Mouse (Mus musculus): Measurements from ENCODE around the gene Spata1. TPM values are rescaled to one million over a fixed set of nuclear protein-coding genes. Genes with fewer than 3 reads are reported as not detected.

Spata1 gene
- polyA plus RNA-seq, 1 experiment, result 0.89 TPM

- WGBS, result under 1% methylated on average over 79 of the region's 82 CpGs
- peak; percentile 96 for DNase-seq
- Histone ChIP-seq H3K36me3 (ENCODE audit: control insufficient read depth, insufficient read depth, low read length) (no peaks in the 10 kb centered on the region; the same call in 1 of the 2 replicates), H3K4me3 (ENCODE audit: insufficient read depth, low read depth, low read length) (peak within 1 kb of the TSS; percentile 88), H3K27ac (ENCODE audit: insufficient read depth, low read depth, low read length) (peak within 1 kb of the TSS; percentile 93), H3K27me3 (replicated peaks; ENCODE audit: control insufficient read depth, insufficient read depth, low read length) (no peaks in the 10 kb centered on the region), H3K4me1 (ENCODE audit: control insufficient read depth, insufficient read depth, low read length) (no peaks in the 10 kb centered on the region; the same call in 1 of the 2 replicates)
- TF ChIP-seq CTCF (conservative IDR thresholded peaks at IDR 0.05; ENCODE audit: insufficient read depth, insufficient read length, low read depth, low read length) (no peak), POLR2A (IDR thresholded peaks at IDR 0.05; ENCODE audit: low read depth, low read length) (no peak)
These were observed 21.5 kb upstream of the Spata1 start, which contains the start of gene Rpf1 for GRCm38 (mm10) chr3:146520798-146521651. Gene Rpf1 (minus strand): TSS chr3:146521429.

GRCm38 (mm10) chr3:146520226-146520797 lies 20.8 kb upstream of the Spata1 start:
- WGBS, result 21% methylated on average over 5 of the region's 5 CpGs
- Histone ChIP-seq H3K27me3 (replicated peaks; ENCODE audit: control insufficient read depth, insufficient read depth, low read length) (no peaks in the 10 kb centered on the region), H3K27ac (ENCODE audit: insufficient read depth, low read depth, low read length) (no peak overlapping the region), H3K4me3 (ENCODE audit: insufficient read depth, low read depth, low read length) (peak overlapping the region; percentile 88), H3K4me1 (ENCODE audit: control insufficient read depth, insufficient read depth, low read length) (no peaks in the 10 kb centered on the region; the same call in 1 of the 2 replicates), H3K36me3 (ENCODE audit: control insufficient read depth, insufficient read depth, low read length) (no peaks in the 10 kb centered on the region; the same call in 1 of the 2 replicates)
- DNase-seq, result no peak
- no peak for TF ChIP-seq CTCF (conservative IDR thresholded peaks at IDR 0.05; ENCODE audit: insufficient read depth, insufficient read length, low read depth, low read length)
- TF ChIP-seq POLR2A (IDR thresholded peaks at IDR 0.05; ENCODE audit: low read depth, low read length), result no peak

- Histone ChIP-seq H3K4me3 (ENCODE audit: insufficient read depth, low read depth, low read length) (no peak overlapping the region), H3K36me3 (ENCODE audit: control insufficient read depth, insufficient read depth, low read length) (peaks cover 14% of the 10 kb centered on the region), H3K4me1 (ENCODE audit: control insufficient read depth, insufficient read depth, low read length) (peaks cover 3% of the 10 kb centered on the region; the same call in 1 of the 2 replicates), H3K27ac (ENCODE audit: insufficient read depth, low read depth, low read length) (no peak overlapping the region), H3K27me3 (replicated peaks; ENCODE audit: control insufficient read depth, insufficient read depth, low read length) (no peaks in the 10 kb centered on the region)
- TF ChIP-seq CTCF (conservative IDR thresholded peaks at IDR 0.05; ENCODE audit: insufficient read depth, insufficient read length, low read depth, low read length), result no peak
- TF ChIP-seq POLR2A (IDR thresholded peaks at IDR 0.05; ENCODE audit: low read depth, low read length), result no peak
- DNase-seq, result no peak
- 92% methylated on average over 7 of the region's 7 CpGs for WGBS
These were observed 7.2 kb upstream of the Spata1 start for GRCm38 (mm10) chr3:146506711-146507110.

- 24% methylated on average over 5 of the region's 5 CpGs for WGBS
- no peak for DNase-seq
- 0 out of 2 replicates have a peak overlapping the region, but pooled peaks have one; percentile 4 for H3K4me3 ChIP-seq (ENCODE audit: insufficient read depth, low read depth, low read length)
- H3K4me1 ChIP-seq (ENCODE audit: control insufficient read depth, insufficient read depth, low read length), result peaks cover 14% of the 10 kb centered on the region; the same call in 1 of the 2 replicates
- H3K27me3 ChIP-seq (replicated peaks; ENCODE audit: control insufficient read depth, insufficient read depth, low read length), result no peaks in the 10 kb centered on the region
- no peak for TF ChIP-seq CTCF (conservative IDR thresholded peaks at IDR 0.05; ENCODE audit: insufficient read depth, insufficient read length, low read depth, low read length)
- TF ChIP-seq POLR2A (IDR thresholded peaks at IDR 0.05; ENCODE audit: low read depth, low read length), result no peak
- H3K36me3 ChIP-seq (ENCODE audit: control insufficient read depth, insufficient read depth, low read length), result peaks cover 11% of the 10 kb centered on the region
- no peak overlapping the region for H3K27ac ChIP-seq (ENCODE audit: insufficient read depth, low read depth, low read length)
These were observed 2.1 kb upstream of the Spata1 start for GRCm38 (mm10) chr3:146501601-146502123.

GRCm38 (mm10) chr3:146500810-146501201 lies 1.3 kb upstream of the Spata1 start:
- Histone ChIP-seq H3K4me1 (ENCODE audit: control insufficient read depth, insufficient read depth, low read length) (peaks cover 14% of the 10 kb centered on the region; the same call in 1 of the 2 replicates), H3K4me3 (ENCODE audit: insufficient read depth, low read depth, low read length) (peak overlapping the region; percentile 95), H3K27ac (ENCODE audit: insufficient read depth, low read depth, low read length) (peak overlapping the region; percentile 85; the same call in 1 of the 2 replicates), H3K27me3 (replicated peaks; ENCODE audit: control insufficient read depth, insufficient read depth, low read length) (no peaks in the 10 kb centered on the region), H3K36me3 (ENCODE audit: control insufficient read depth, insufficient read depth, low read length) (peaks cover 6% of the 10 kb centered on the region)
- no peak for DNase-seq
- WGBS, result under 1% methylated on average over 5 of the region's 5 CpGs
- no peak for TF ChIP-seq CTCF (conservative IDR thresholded peaks at IDR 0.05; ENCODE audit: insufficient read depth, insufficient read length, low read depth, low read length)
- TF ChIP-seq POLR2A (IDR thresholded peaks at IDR 0.05; ENCODE audit: low read depth, low read length), result no peak

GRCm38 (mm10) chr3:146500003-146500809 lies 653 bp upstream of the Spata1 start:
- Histone ChIP-seq H3K4me1 (ENCODE audit: control insufficient read depth, insufficient read depth, low read length) (peaks cover 14% of the 10 kb centered on the region; the same call in 1 of the 2 replicates), H3K27ac (ENCODE audit: insufficient read depth, low read depth, low read length) (peak overlapping the region; percentile 85), H3K27me3 (replicated peaks; ENCODE audit: control insufficient read depth, insufficient read depth, low read length) (no peaks in the 10 kb centered on the region), H3K4me3 (ENCODE audit: insufficient read depth, low read depth, low read length) (peak overlapping the region; percentile 95), H3K36me3 (ENCODE audit: control insufficient read depth, insufficient read depth, low read length) (peaks cover 2% of the 10 kb centered on the region)
- TF ChIP-seq CTCF (conservative IDR thresholded peaks at IDR 0.05; ENCODE audit: insufficient read depth, insufficient read length, low read depth, low read length) (no peak), POLR2A (IDR thresholded peaks at IDR 0.05; ENCODE audit: low read depth, low read length) (no peak)
- DNase-seq, result peak; percentile 62
- under 1% methylated on average over 45 of the region's 57 CpGs for WGBS

Measured in kidney, adult 2 months (tissue).